Mouse (Mus musculus) kidney, embryonic 14.5 days (tissue): Measurements from ENCODE around the gene Tex264. TPM values are rescaled to one million over a fixed set of nuclear protein-coding genes. Genes with fewer than 3 reads are reported as not detected.
"Not testable (repeated sequence)": the region's sequence is repeated elsewhere in the genome, so short reads cannot be mapped to it uniquely, and the experiment has no call there.

ENCODE experiments used
- ATAC-seq: fragments of 200-750 bp; cut with Nextera tagmentation; 2 replicates; pipeline ENCODE4 v1.8.0; 2017; ENCODE audit warnings: moderate number of reproducible peaks, mild to moderate bottlenecking, moderate TSS enrichment, moderate library complexity; ENCODE audit not compliant: low FRiP score, low TSS enrichment
- H3K27ac ChIP-seq: fragments of 300-500 bp; sonication (generic); 2 replicates; pipeline ENCODE4 v1.5.1; 2014; ENCODE audit warnings: low read depth, mild to moderate bottlenecking, low read length, moderate library complexity, mixed read lengths
- H3K27me3 ChIP-seq: fragments of 300-500 bp; sonication (generic); 2 replicates; pipeline ENCODE4 v1.6.1; 2014; ENCODE audit warnings: mild to moderate bottlenecking, low read length; ENCODE audit not compliant: control insufficient read depth, insufficient read depth
- H3K36me3 ChIP-seq: fragments of 300-500 bp; sonication (generic); 2 replicates; pipeline ENCODE4 v1.6.1; 2014; ENCODE audit warnings: low read length, mixed read lengths; ENCODE audit not compliant: control insufficient read depth, insufficient read depth
- H3K4me1 ChIP-seq: fragments of 300-500 bp; sonication (generic); 2 replicates; pipeline ENCODE4 v1.6.1; 2014; ENCODE audit warnings: low read length, mixed read lengths; ENCODE audit not compliant: control insufficient read depth, insufficient read depth
- H3K4me2 ChIP-seq: fragments of 300-500 bp; sonication (generic); replicated peaks from 2 replicates; pipeline ENCODE4 v1.6.1; 2014; ENCODE audit warnings: low read depth, mild to moderate bottlenecking, low read length
- H3K4me3 ChIP-seq: fragments of 300-500 bp; sonication (generic); 2 replicates; pipeline ENCODE4 v1.5.1; 2014; ENCODE audit warnings: mild to moderate bottlenecking, low read length
- H3K9ac ChIP-seq: fragments of 300-500 bp; sonication (generic); 2 replicates; pipeline ENCODE4 v1.6.1; 2014; ENCODE audit warnings: low read depth, mild to moderate bottlenecking, low read length, moderate library complexity
- H3K9me3 ChIP-seq: fragments of 300-500 bp; sonication (generic); 2 replicates; pipeline ENCODE4 v1.6.1; 2016; ENCODE audit warnings: low read length; ENCODE audit not compliant: control insufficient read depth
- WGBS: fragments of 180-500 bp; shearing (Covaris S2); extraction: QIAGEN DNeasy Blood & Tissue Kit; methylation state at CpG from one replicate; pipeline ENCODE4 v1.1.7; 2014; 5-methylcytosine and 5-hydroxymethylcytosine counted together
- polyA plus RNA-seq: library from polyadenylated mRNA; unstranded; fragments of >200 nt; fragmentation: Nextera tagmentation; extraction: Ambion mirVana; gene quantifications from 2 replicates; pipeline ENCODE4 v1.2.1, GENCODE M21; 2014

Tex264 gene
- polyA plus RNA-seq, 1 experiment from 2014 or later, result 58.2 TPM

DNA sequence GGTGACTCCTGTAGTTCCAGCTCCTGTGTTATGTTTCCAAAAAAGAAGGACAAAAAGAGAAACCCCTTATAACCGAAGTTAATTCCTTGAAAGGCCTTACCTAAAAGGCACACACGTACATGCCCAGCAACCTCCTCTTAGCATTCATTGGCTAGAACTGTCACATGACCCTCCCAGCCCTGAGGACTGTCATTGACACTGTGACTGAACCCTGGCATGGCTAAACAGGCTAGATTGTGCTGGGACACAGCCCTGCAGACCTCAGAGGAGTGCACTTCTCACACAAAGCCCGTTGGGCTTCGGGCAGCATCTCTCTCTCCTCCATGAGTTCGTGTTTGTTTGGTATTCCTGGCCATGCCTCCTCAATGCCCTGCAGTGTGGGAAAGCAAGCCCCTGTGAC lies 53.5 kb downstream of the Tex264 start:
- no peak overlapping the region for H3K27ac ChIP-seq
- no peak for ATAC-seq
- H3K4me1 ChIP-seq, result no peaks in the 10 kb centered on the region
- H3K9me3 ChIP-seq, result no peaks in the 10 kb centered on the region
- no peak overlapping the region for H3K9ac ChIP-seq
- H3K36me3 ChIP-seq, result no peaks in the 10 kb centered on the region
- H3K4me3 ChIP-seq, result no peak overlapping the region
- H3K27me3 ChIP-seq, result no peaks in the 10 kb centered on the region
- H3K4me2 ChIP-seq, result no peak overlapping the region
- WGBS, result 65% methylated on average over 5 of the region's 5 CpGs

DNA sequence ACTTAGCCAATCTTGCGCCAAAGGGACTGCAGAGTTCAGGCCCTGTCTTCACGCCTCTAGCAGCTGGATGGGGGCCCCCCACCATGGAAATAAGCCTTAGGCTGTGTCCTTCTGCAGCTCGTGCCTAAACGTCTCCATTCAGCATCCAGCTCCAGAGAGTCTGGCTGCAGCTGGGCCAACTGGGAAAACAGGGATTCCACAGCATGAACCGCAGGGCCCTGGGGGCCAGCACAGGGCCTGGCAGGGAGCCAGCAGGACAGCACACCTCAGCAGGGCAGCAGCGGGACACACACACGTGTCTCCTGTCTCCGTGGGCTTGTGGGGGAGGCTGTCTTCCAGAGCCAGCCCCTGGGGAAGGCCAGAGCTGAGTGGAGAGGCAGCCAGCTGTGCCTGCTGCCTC lies 57.9 kb downstream of the Tex264 start:
- not testable (repeated sequence) for H3K4me1 ChIP-seq, ATAC-seq, H3K4me3 ChIP-seq, H3K4me2 ChIP-seq, H3K9me3 ChIP-seq, H3K36me3 ChIP-seq, H3K9ac ChIP-seq, H3K27me3 ChIP-seq, H3K27ac ChIP-seq
- 19% methylated on average over 8 of the region's 8 CpGs for WGBS

DNA sequence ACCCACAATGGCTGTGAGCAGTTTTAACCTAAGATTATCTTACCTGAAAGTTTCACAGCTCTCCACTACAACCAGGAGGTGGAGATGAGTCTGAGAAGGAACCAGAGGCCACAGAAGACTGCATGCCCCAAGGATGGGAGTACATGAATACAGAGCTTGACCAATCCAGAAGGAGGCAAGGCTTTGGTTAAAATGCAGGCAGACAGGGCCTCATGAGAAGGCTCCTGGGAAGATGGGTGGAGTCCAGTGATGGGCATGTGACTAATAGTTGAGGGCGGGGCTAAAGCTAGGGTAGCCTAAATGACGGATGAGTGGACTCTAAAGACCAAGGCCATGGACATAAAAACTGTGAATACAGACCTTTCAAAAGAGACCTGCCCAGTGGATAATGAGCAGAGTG lies 59.4 kb downstream of the Tex264 start, which contains the start of gene Iqcf6:
Gene Iqcf6, plus strand, starts transcription at position 301 of the 400 bp plus-strand sequence.
- Histone ChIP-seq H3K36me3 (no peaks in the 10 kb centered on the region), H3K4me2 (no peak within 1 kb of the TSS), H3K4me3 (no peak within 1 kb of the TSS), H3K9ac (no peak within 1 kb of the TSS), H3K4me1 (no peaks in the 10 kb centered on the region), H3K9me3 (no peaks in the 10 kb centered on the region), H3K27me3 (no peaks in the 10 kb centered on the region), H3K27ac (no peak within 1 kb of the TSS)
- WGBS, result 75% methylated on average over 2 of the region's 2 CpGs
- ATAC-seq, result no peak

DNA sequence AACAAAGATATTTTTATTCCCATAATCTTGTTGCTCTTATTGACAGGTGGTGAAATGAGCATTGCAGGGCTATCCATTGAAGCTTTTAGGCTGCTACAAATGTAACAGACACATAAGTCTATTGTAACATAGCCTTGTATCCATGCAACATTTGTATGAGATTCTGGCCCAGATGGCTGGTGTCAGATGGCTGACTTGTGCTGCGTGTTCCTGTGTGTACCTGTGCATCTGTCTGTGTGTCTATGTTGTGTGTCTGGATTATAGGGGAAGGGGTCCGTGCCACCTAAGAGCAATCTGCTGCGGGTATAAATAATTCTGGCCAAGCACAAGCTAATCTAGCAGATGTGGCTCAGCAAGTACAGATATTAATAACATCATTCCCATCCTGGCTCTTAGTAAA lies 68.2 kb downstream of the Tex264 start:
- no peak overlapping the region for H3K4me3 ChIP-seq
- no peaks in the 10 kb centered on the region for H3K27me3 ChIP-seq
- peaks cover 5% of the 10 kb centered on the region; the same call in 1 of the 2 replicates for H3K9me3 ChIP-seq
- no peak overlapping the region for H3K9ac ChIP-seq
- 91% methylated on average over 3 of the region's 3 CpGs for WGBS
- H3K27ac ChIP-seq, result no peak overlapping the region
- H3K4me2 ChIP-seq, result no peak overlapping the region
- no peaks in the 10 kb centered on the region for H3K4me1 ChIP-seq
- H3K36me3 ChIP-seq, result no peaks in the 10 kb centered on the region
- ATAC-seq, result no peak

DNA sequence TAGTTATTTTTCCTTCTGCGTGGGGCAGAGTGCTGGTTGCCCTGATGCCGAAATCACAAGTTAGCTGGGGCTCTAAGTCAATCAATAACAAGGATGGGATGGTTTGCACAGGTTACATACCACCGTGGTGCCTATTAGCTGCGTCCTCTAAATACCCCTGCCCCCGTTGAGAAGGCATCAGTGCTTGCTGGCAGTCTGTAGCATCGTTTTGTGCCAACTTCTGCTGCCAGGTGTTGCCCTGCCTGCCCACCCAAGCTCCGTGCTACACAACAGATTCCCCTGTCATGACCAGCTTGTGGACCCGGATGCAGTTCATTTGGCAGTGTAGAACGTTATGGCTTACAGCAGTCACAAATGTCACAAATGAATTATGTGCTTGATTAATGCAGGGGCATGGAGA lies 69.4 kb downstream of the Tex264 start:
- WGBS, result 84% methylated on average over 9 of the region's 9 CpGs
- peaks cover 5% of the 10 kb centered on the region; the same call in 1 of the 2 replicates for H3K9me3 ChIP-seq

DNA sequence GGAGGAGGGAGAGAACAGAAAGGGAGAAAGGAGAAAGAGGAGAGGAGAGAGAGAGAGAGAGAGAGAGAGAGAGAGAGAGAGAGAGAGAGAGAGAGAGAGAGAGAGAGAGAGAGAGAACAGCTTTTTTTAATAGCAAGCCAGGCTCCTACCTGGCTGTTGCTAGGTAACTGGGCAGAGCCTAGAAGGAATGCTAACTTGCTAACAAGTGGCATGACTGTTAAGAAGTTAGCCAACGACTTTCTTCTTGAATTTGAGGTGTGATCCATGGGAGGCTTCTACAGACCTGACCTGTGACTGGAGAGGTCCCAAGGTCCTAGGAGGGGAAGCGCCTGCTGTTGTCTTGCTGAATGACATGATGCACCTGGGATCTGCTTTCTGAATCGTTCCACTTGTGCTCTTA lies 71.1 kb downstream of the Tex264 start:
- Histone ChIP-seq H3K27ac (no peak overlapping the region), H3K4me1 (no peaks in the 10 kb centered on the region), H3K4me3 (no peak overlapping the region), H3K9ac (no peak overlapping the region), H3K27me3 (no peaks in the 10 kb centered on the region), H3K4me2 (no peak overlapping the region), H3K36me3 (no peaks in the 10 kb centered on the region), H3K9me3 (peaks cover 5% of the 10 kb centered on the region; the same call in 1 of the 2 replicates)
- no peak for ATAC-seq
- 27% methylated on average over 3 of the region's 3 CpGs for WGBS

More for the DNA sequence above, 69.4 kb downstream of the Tex264 start:
- H3K27ac ChIP-seq, result no peak overlapping the region
- no peak overlapping the region for H3K9ac ChIP-seq
- H3K4me3 ChIP-seq, result no peak overlapping the region
- H3K4me1 ChIP-seq, result no peaks in the 10 kb centered on the region
- H3K36me3 ChIP-seq, result no peaks in the 10 kb centered on the region
- no peak for ATAC-seq
- no peak overlapping the region for H3K4me2 ChIP-seq
- no peaks in the 10 kb centered on the region for H3K27me3 ChIP-seq

DNA sequence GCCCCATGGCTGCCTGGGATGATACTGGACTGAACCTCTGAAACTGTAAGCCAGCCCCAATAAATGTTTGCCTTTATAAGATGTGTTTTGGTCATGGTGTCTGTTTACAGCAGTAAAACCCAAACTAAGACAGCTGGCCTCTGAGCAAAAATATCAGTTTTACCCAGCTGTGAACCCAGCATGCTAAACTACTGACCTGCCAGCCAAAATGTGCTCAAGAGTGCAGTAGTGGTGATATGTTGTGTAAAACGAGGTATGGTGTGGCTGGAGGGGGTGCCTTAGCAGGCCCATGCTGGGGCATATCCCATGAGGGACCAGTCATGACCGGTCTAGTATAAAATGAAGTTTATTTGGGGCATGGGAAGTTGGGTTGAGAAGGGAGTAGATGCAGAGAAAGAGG lies 71.8 kb downstream of the Tex264 start:
- no peak overlapping the region for H3K4me3 ChIP-seq
- no peaks in the 10 kb centered on the region for H3K9me3 ChIP-seq
- no peak for ATAC-seq
- no peak overlapping the region for H3K4me2 ChIP-seq
- 66% methylated on average over 2 of the region's 2 CpGs for WGBS
- no peak overlapping the region for H3K27ac ChIP-seq
- H3K36me3 ChIP-seq, result no peaks in the 10 kb centered on the region
- no peaks in the 10 kb centered on the region for H3K4me1 ChIP-seq
- no peak overlapping the region for H3K9ac ChIP-seq
- no peaks in the 10 kb centered on the region for H3K27me3 ChIP-seq

DNA sequence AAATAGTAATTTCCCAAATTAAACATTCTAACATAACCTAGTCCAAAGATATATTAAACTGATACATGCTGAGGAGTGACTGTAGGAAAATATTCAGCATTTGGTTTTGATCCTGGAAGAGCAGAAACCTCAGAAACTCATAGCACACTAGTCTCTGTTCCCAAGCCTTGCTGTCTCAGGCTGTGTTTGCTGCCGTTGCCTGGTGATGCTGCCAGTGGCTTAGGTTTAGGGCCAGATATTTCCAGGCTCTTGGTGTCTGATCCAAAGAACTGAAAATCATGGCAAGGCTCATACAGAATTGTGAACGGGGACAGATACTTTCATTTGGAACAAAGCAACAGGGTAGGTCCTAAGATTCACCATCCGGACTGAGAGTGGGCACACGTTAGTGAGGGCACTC lies 75.0 kb downstream of the Tex264 start:
- Histone ChIP-seq H3K36me3 (no peaks in the 10 kb centered on the region), H3K27me3 (no peaks in the 10 kb centered on the region), H3K4me2 (no peak overlapping the region), H3K9ac (no peak overlapping the region), H3K4me3 (no peak overlapping the region), H3K27ac (no peak overlapping the region), H3K9me3 (no peaks in the 10 kb centered on the region), H3K4me1 (no peaks in the 10 kb centered on the region)
- WGBS, result 87% methylated on average over 4 of the region's 4 CpGs
- ATAC-seq, result no peak
